Mouse (Mus musculus) lung, adult 2 months (tissue): ENCODE data around the gene Ndufa5.

Experiments used
- CTCF ChIP-seq: fragments of 200-500 bp; IDR thresholded peaks from 2 replicates; pipeline ENCODE4 v1.5.1; 2011; ENCODE audit warnings: mild to moderate bottlenecking, low read length, control low read depth; ENCODE audit not compliant: insufficient read depth
- POLR2A ChIP-seq: fragments of 200-500 bp; IDR thresholded peaks from 2 replicates; pipeline ENCODE4 v1.6.1; 2011; ENCODE audit warnings: low read depth, mild to moderate bottlenecking, control low read depth, low read length, borderline replicate concordance; ENCODE audit errors: extremely low read depth

- TF ChIP-seq CTCF: no peak
- TF ChIP-seq POLR2A: no peak
These were observed 5.0 kb upstream of the Ndufa5 start for GRCm38 (mm10) chr6:24532804-24533203.
